8 mouse cellular contexts compared by ENCODE assay signal in the genomic region with DNA sequence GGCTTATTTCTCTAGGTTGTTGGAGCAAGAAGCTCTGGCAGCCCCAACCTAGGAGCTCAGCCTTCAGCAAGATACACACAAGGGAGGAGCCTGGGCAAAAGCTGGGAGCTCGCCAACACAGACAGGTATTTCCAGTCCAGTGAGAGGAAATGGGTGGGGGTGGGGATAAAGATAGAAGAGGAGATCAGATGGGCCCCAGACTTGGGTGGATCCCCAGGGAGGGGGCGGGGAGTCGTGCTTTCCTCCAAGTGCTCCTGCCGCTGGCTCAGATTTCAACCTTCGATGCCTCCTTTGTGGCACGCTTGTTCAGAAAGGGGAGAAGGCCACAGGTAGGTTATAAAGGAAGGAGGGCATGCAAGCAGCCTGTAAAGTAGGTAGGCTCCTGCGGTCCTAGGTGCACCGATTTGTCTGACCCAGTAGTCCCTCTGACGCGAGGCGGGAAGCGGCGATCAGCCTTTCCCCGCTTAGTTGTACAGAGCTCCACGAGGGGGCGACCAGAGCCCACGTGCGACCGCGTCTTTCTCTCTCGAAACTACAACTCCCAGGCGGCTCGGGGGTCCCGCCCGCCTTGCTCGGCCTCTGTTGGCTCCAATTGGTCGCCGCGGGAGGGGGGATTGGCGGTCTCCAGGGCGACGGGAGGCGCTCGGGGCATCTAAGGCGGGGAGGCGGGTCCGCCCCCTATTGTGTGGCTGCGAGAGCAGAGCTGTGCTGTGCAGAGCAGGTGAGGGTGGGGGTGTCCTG. TPM values are rescaled to one million over a fixed set of nuclear protein-coding genes. Genes with fewer than 3 reads are reported as not detected.
DNase-seq lines count a peak whose midpoint lies in the region; ATAC-seq lines count a peak whose summit lies in the region.

A gene (plus strand): TSS at position 249 of the 741 bp plus-strand sequence.

- peak within 1 kb of the TSS; percentile 80 for H3K9ac ChIP-seq in forebrain, embryonic 12.5 days
- H3K9ac ChIP-seq in heart, embryonic 16.5 days (ENCODE audit: low read length), result peak within 1 kb of the TSS; percentile 68
- peak within 1 kb of the TSS; percentile 33; the same call in 1 of the 2 replicates for H3K9ac ChIP-seq in liver, embryonic 13.5 days
- peak within 1 kb of the TSS; percentile 29; the same call in 1 of the 2 replicates for H3K9ac ChIP-seq in stomach, embryonic 15.5 days

- peaks cover 13% of the 10 kb centered on the region; the same call in 1 of the 2 replicates for H3K27me3 ChIP-seq in forebrain, embryonic 12.5 days
- no peaks in the 10 kb centered on the region; the same call in 1 of the 2 replicates for H3K27me3 ChIP-seq in heart, embryonic 16.5 days (ENCODE audit: control insufficient read depth, insufficient read depth, low read length)
- peaks cover 62% of the 10 kb centered on the region for H3K27me3 ChIP-seq in liver, embryonic 13.5 days
- no peaks in the 10 kb centered on the region for H3K27me3 ChIP-seq in stomach, embryonic 15.5 days (replicated peaks)

- peaks cover 46% of the 10 kb centered on the region for H3K4me1 ChIP-seq in forebrain, embryonic 12.5 days
- peaks cover 12% of the 10 kb centered on the region for H3K4me1 ChIP-seq in heart, embryonic 16.5 days (ENCODE audit: control insufficient read depth, insufficient read depth, low read length)
- peaks cover 16% of the 10 kb centered on the region for H3K4me1 ChIP-seq in liver, embryonic 13.5 days (replicated peaks)
- H3K4me1 ChIP-seq in stomach, embryonic 15.5 days, result peaks cover 38% of the 10 kb centered on the region

- WGBS in forebrain, embryonic 12.5 days, result under 1% methylated on average over 38 of the region's 38 CpGs
- WGBS in heart, embryonic 16.5 days, result under 1% methylated on average over 38 of the region's 38 CpGs
- under 1% methylated on average over 38 of the region's 38 CpGs for WGBS in liver, embryonic 13.5 days (ENCODE audit: insufficient replicate concordance)
- 1% methylated on average over 38 of the region's 38 CpGs for WGBS in stomach, embryonic 15.5 days

- H3K27ac ChIP-seq in forebrain, embryonic 12.5 days, result peak within 1 kb of the TSS; percentile 82
- H3K27ac ChIP-seq in heart, embryonic 16.5 days (ENCODE audit: low read length), result no peak within 1 kb of the TSS
- 0 out of 2 replicates have a peak within 1 kb of the TSS, but pooled peaks have one; percentile 13 for H3K27ac ChIP-seq in liver, embryonic 13.5 days
- peak within 1 kb of the TSS; percentile 93 for H3K27ac ChIP-seq in stomach, embryonic 15.5 days

- DNase-seq in CD4-positive, CD25-positive, alpha-beta regulatory T cell, adult 2 months (ENCODE audit: low read depth, low spot score), result peak; percentile 85
- peak; percentile 93 for DNase-seq in brain, embryonic 18.5 days (ENCODE audit: low read depth, low spot score)
- peak; percentile 91 to 95 for DNase-seq in kidney, postnatal 25 days
- peak; percentile 48 for DNase-seq in liver, embryonic 13.5 days
- peak; percentile 94 for DNase-seq in neural tube, embryonic 10.5 days (ENCODE audit: extremely low spot score, low spot score)

- peak within 1 kb of the TSS; percentile 61 for H3K4me3 ChIP-seq in forebrain, embryonic 12.5 days (replicated peaks)
- H3K4me3 ChIP-seq in heart, embryonic 16.5 days (ENCODE audit: low read length), result peak within 1 kb of the TSS; percentile 61
- peak within 1 kb of the TSS; percentile 48 for H3K4me3 ChIP-seq in liver, embryonic 13.5 days (replicated peaks)
- H3K4me3 ChIP-seq in stomach, embryonic 15.5 days (replicated peaks), result peak within 1 kb of the TSS; percentile 60

- H3K4me2 ChIP-seq in forebrain, embryonic 12.5 days, result peak within 1 kb of the TSS; percentile 91
- peak within 1 kb of the TSS; percentile 97 for H3K4me2 ChIP-seq in heart, embryonic 16.5 days (ENCODE audit: low read depth, low read length)
- peak within 1 kb of the TSS; percentile 64 for H3K4me2 ChIP-seq in liver, embryonic 13.5 days
- H3K4me2 ChIP-seq in stomach, embryonic 15.5 days, result peak within 1 kb of the TSS; percentile 89

- ATAC-seq in forebrain, embryonic 12.5 days (ENCODE audit: low FRiP score), result peak; percentile 93
- ATAC-seq in heart, embryonic 16.5 days (replicated peaks; ENCODE audit: extremely low read depth, insufficient read depth, low FRiP score), result peak; percentile 91
- ATAC-seq in liver, embryonic 13.5 days (ENCODE audit: low read depth), result peak; percentile 83
- ATAC-seq in stomach, embryonic 15.5 days (ENCODE audit: insufficient read depth, low FRiP score, low read depth), result peak; percentile 91

- 0 out of 2 replicates have a peak, but pooled peaks cover 1% of the 10 kb centered on the region for H3K36me3 ChIP-seq in forebrain, embryonic 12.5 days (replicated peaks)
- H3K36me3 ChIP-seq in heart, embryonic 16.5 days (ENCODE audit: control insufficient read depth, insufficient read depth), result no peaks in the 10 kb centered on the region
- H3K36me3 ChIP-seq in liver, embryonic 13.5 days, result no peaks in the 10 kb centered on the region
- no peaks in the 10 kb centered on the region for H3K36me3 ChIP-seq in stomach, embryonic 15.5 days

- no peaks in the 10 kb centered on the region for H3K9me3 ChIP-seq in forebrain, embryonic 12.5 days
- H3K9me3 ChIP-seq in heart, embryonic 16.5 days (replicated peaks; ENCODE audit: control insufficient read depth, low read length), result no peaks in the 10 kb centered on the region
- H3K9me3 ChIP-seq in liver, embryonic 13.5 days (replicated peaks), result no peaks in the 10 kb centered on the region
- H3K9me3 ChIP-seq in stomach, embryonic 15.5 days, result no peaks in the 10 kb centered on the region

RNA-seq across cellular contexts. Expression of the gene that starts here (rescaled TPM):
- polyA plus RNA-seq in forebrain, embryonic 12.5 days (2016; fragmentation: Nextera tagmentation; extraction: Ambion mirVana), result 102 TPM in 2 replicates
- polyA plus RNA-seq in heart, embryonic 16.5 days (2015; fragmentation: Nextera tagmentation; extraction: Ambion mirVana), result 3.3 and 4.8 TPM in 2 replicates
- polyA plus RNA-seq in liver, embryonic 13.5 days (2015; fragmentation: Nextera tagmentation; extraction: Ambion mirVana), result 1.6 and 2.5 TPM in 2 replicates
- 49.0 and 50.1 TPM in 2 replicates for polyA plus RNA-seq in stomach, embryonic 15.5 days (2015; fragmentation: Nextera tagmentation; extraction: Ambion mirVana)

Comparison
In these comparisons a context has a peak if more than half of its experiments do, and no peak if none do; other contexts are left out.
1. H3K9ac ChIP-seq: peak in every context shown above with its lines; median percentile 80 in forebrain, embryonic 12.5 days; 68 in heart, embryonic 16.5 days; 33 in liver, embryonic 13.5 days; 29 in stomach, embryonic 15.5 days.